Mouse (Mus musculus) liver, embryonic 14.5 days (tissue): ENCODE measurements at regions not wholly inside any gene's neighbourhood (a gene's known extent, or its start where the extent isn't known, plus 50 kb on each side); places are given as distances from the start of the nearest gene placed in this dataset.

Experiments used
- ATAC-seq: fragments of 200-750 bp; cut with Nextera tagmentation; 2 replicates; pipeline ENCODE4 v1.8.0; 2017; ENCODE audit warnings: moderate number of reproducible peaks, mild to moderate bottlenecking, moderate library complexity; ENCODE audit not compliant: insufficient read depth
- DNase-seq, 3 experiments: peaks; one replicate each; pipeline ENCODE4 v3.0.0-alpha.2; 2012 to 2013; ENCODE audit warnings: low read depth in 3 of 3, low spot score in 3 of 3
- H3K27ac ChIP-seq: fragments of 300-500 bp; sonication (generic); 2 replicates; pipeline ENCODE4 v1.5.1; 2014; ENCODE audit warnings: moderate library complexity, mild to moderate bottlenecking, control low read depth, inconsistent platforms
- H3K27me3 ChIP-seq: fragments of 300-500 bp; sonication (generic); 2 replicates; pipeline ENCODE4 v1.6.1; 2014; ENCODE audit warnings: mild to moderate bottlenecking, low read length, moderate library complexity; ENCODE audit not compliant: control insufficient read depth, insufficient read depth
- H3K36me3 ChIP-seq: fragments of 300-500 bp; sonication (generic); replicated peaks from 2 replicates; pipeline ENCODE4 v1.6.1; 2014; ENCODE audit warnings: low read depth; ENCODE audit not compliant: control insufficient read depth, insufficient read depth
- H3K4me1 ChIP-seq, 2 experiments: fragments of 200-500 bp in 1 of 2; fragments of 300-500 bp in 1 of 2; sonication (generic) in 1 of 2; replicated peaks; 2 replicates each; pipeline ENCODE4 v1.6.1; 2012 to 2014; ENCODE audit warnings: antibody characterized with exemption in 1 of 2, inconsistent platforms in 1 of 2, low read length in 1 of 2; ENCODE audit not compliant: control insufficient read depth in 2 of 2, insufficient read depth in 2 of 2
- H3K4me2 ChIP-seq: fragments of 300-500 bp; sonication (generic); 2 replicates; pipeline ENCODE4 v1.6.1; 2014; ENCODE audit warnings: low read depth, mild to moderate bottlenecking, control low read depth, moderate library complexity
- H3K4me3 ChIP-seq, 2 experiments: fragments of 200-500 bp in 1 of 2; fragments of 300-500 bp in 1 of 2; sonication (generic) in 1 of 2; 2 replicates each; pipeline ENCODE4 v1.5.1; 2012 to 2014; ENCODE audit warnings: low read depth in 2 of 2, low read length in 2 of 2, mild to moderate bottlenecking in 2 of 2, control low read depth in 1 of 2, inconsistent platforms in 1 of 2, moderate library complexity in 1 of 2; ENCODE audit not compliant: insufficient read depth in 1 of 2
- H3K9ac ChIP-seq: fragments of 300-500 bp; sonication (generic); replicated peaks from 2 replicates; pipeline ENCODE4 v1.6.1; 2014; ENCODE audit warnings: mild to moderate bottlenecking, control low read depth, moderate library complexity
- H3K9me3 ChIP-seq: fragments of 300-500 bp; sonication (generic); 2 replicates; pipeline ENCODE4 v1.6.1; 2016; ENCODE audit warnings: low read length, mixed read lengths; ENCODE audit not compliant: control insufficient read depth
- CTCF ChIP-seq: IDR thresholded peaks from 2 replicates; pipeline ENCODE4 v1.5.1; 2016; ENCODE audit warnings: antibody characterized with exemption, low read depth, control low read depth
- EP300 ChIP-seq: IDR thresholded peaks from 2 replicates; pipeline ENCODE4 v1.6.1; 2016; ENCODE audit warnings: antibody characterized with exemption, low read depth
- WGBS: fragments of 180-500 bp; shearing (Covaris S2); extraction: QIAGEN DNeasy Blood & Tissue Kit; methylation state at CpG from one replicate; pipeline ENCODE4 v1.1.7; 2014; ENCODE audit not compliant: insufficient replicate concordance; 5-methylcytosine and 5-hydroxymethylcytosine counted together

DNA sequence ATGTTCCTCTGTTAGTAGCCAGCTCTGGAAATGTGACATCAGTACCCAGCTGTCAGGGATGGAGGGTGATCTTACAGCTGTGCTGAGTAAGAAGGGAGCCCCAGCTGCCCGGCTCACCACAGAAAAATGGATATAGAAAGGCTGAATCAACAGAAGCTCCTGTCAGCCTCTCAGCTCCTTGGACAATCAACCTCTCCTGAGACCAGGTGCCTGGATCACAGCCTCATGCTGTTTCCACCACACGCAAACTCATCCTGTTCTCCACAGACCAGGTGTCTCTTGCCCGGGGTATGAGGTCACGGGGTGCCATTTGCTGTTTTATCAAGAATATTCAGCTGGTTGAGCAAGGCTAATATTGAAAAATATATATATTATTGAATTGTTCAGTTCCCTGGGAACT is 275.3 kb downstream of the Cd47 start:
- Histone ChIP-seq H3K4me3 (no peak overlapping the region), H3K27ac (no peak overlapping the region), H3K4me1 (no peaks in the 10 kb centered on the region), H3K9ac (no peak overlapping the region), H3K36me3 (no peaks in the 10 kb centered on the region), H3K27me3 (no peaks in the 10 kb centered on the region), H3K9me3 (no peaks in the 10 kb centered on the region), H3K4me2 (no peak overlapping the region)
- no peak for ATAC-seq
- TF ChIP-seq CTCF (no peak), EP300 (no peak)
- no peak for DNase-seq
- 74% methylated on average over 4 of the region's 4 CpGs for WGBS

DNA sequence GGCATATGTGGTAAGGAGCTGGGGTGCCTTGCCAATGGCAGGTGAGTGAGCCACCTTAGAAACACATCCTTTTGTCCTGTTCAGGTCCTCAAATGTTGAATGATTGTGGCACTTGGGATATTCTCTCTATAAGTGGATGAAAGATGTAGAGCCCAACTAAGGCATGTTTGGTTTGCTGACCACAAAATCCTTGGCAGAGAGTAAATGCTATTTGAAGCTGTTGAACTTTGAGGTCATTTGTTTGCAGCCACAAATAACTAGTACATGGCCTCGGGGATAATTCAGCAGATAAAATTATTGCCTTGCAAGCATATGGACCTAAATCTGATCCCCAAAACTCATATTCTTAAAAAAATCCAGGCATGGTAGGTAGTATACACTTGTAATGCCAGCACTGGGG is 281.2 kb downstream of the Cd47 start:
- DNase-seq, result no peak
- 43% methylated on average over 1 of the region's 1 CpGs for WGBS
- TF ChIP-seq EP300 (no peak), CTCF (no peak)

DNA sequence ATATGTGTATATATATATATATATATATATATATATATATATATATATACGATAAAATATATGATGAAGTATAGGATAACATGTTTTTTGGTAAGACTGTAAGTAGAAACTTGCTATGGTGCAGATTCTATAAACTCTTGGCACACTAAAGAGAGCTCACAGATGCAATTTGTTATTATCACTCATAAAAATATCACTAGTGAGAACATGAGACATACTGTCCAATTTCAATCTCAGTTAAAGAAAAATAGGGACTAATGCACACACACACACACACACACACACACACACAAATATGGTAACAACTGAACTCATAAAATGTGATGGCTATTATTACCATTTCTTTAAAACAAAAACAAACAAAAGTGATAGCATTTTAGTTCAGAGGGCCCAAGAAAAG is 292.0 kb downstream of the Cd47 start:
- Histone ChIP-seq H3K27me3 (no peaks in the 10 kb centered on the region), H3K4me2 (no peak overlapping the region), H3K9me3 (no peaks in the 10 kb centered on the region), H3K4me1 (peaks cover 9 to 13% of the 10 kb centered on the region in 2 experiments), H3K9ac (no peak overlapping the region), H3K36me3 (no peaks in the 10 kb centered on the region), H3K27ac (no peak overlapping the region), H3K4me3 (no peak overlapping the region)
- ATAC-seq, result no peak
- TF ChIP-seq CTCF (no peak), EP300 (no peak)
- 67% methylated on average over 1 of the region's 1 CpGs for WGBS
- no peak for DNase-seq

More for the DNA sequence above, 281.2 kb downstream of the Cd47 start:
- Histone ChIP-seq H3K27me3 (no peaks in the 10 kb centered on the region), H3K4me1 (no peaks in the 10 kb centered on the region), H3K27ac (no peak overlapping the region), H3K9me3 (no peaks in the 10 kb centered on the region), H3K36me3 (no peaks in the 10 kb centered on the region), H3K4me3 (no peak overlapping the region), H3K4me2 (no peak overlapping the region), H3K9ac (no peak overlapping the region)
- no peak for ATAC-seq

DNA sequence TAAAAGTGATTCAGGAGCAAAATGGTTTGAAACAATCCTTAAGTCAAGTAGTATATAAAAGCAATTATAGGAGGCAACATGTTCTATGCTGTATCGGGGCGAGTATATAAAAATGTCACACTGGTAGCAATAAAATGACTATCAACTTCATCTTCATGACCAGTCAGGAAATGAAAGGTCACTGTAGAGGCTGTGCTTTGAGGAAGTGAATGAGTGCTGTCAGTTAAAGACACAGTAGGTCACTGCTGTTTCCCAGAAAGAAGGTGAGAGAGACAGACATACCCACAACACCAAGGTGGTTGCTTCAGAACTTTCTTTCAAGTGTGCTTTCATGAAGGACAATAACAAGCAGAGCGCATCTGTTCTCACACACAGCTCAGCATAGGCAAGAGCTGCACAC is 292.4 kb downstream of the Cd47 start:
- WGBS, result 57% methylated on average over 3 of the region's 3 CpGs
- H3K9me3 ChIP-seq, result no peaks in the 10 kb centered on the region
- H3K27me3 ChIP-seq, result no peaks in the 10 kb centered on the region
- TF ChIP-seq EP300, result no peak
- no peak for TF ChIP-seq CTCF
- no peak overlapping the region for H3K4me2 ChIP-seq
- ATAC-seq (no peak), DNase-seq (no peak)
- no peak overlapping the region for H3K4me3 ChIP-seq
- no peaks in the 10 kb centered on the region for H3K36me3 ChIP-seq
- no peak overlapping the region for H3K27ac ChIP-seq
- H3K9ac ChIP-seq, result no peak overlapping the region
- peaks cover 9 to 14% of the 10 kb centered on the region in 2 experiments for H3K4me1 ChIP-seq

DNA sequence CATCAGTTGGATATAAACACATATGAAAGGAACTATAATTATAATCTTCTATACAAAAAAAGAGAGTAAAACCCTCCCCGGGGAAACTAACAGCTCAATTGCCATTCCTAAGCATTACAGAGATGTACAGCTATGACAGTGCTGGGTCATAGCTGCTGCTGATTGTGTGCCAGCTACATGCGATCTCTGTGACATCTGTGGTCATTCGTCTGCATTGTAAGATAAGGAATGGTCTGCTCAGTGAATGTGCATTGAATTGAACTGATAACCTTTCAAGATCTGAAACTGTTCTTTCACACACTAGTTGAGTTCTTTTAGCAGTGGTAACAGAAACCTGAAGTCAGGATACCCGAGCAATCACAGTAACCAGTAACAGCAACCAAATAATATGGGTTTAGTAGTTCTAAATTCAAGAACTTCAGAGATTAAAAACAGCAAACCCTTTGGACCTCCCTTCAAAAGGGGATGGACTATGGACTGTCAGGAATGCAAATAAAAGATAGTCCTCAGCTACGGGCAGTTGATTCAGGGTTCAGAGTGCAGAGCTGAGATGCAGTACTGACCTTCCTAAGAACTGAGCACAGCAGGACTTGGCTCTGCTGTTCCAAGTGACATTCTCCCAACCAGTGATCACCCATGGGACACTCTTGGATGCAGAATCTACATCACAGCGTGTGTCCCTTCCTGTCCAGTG is 295.7 kb downstream of the Cd47 start:
- H3K9ac ChIP-seq, result no peak overlapping the region
- TF ChIP-seq CTCF (no peak), EP300 (peak; percentile 82)
- H3K36me3 ChIP-seq, result no peaks in the 10 kb centered on the region
- DNase-seq (peak; percentile 30 to 54 (median 43)), ATAC-seq (peak; percentile 95)
- H3K27ac ChIP-seq, result no peak overlapping the region
- peak overlapping the region; percentile 32 for H3K4me2 ChIP-seq
- no peaks in the 10 kb centered on the region for H3K27me3 ChIP-seq
- H3K4me3 ChIP-seq, result no peak overlapping the region
- 13% methylated on average over 6 of the region's 6 CpGs for WGBS
- H3K9me3 ChIP-seq, result no peaks in the 10 kb centered on the region
- peaks cover 9 to 14% of the 10 kb centered on the region in 2 experiments for H3K4me1 ChIP-seq
